Mouse (Mus musculus): Measurements from ENCODE around the gene Eps15.

Eps15 gene

DNA sequence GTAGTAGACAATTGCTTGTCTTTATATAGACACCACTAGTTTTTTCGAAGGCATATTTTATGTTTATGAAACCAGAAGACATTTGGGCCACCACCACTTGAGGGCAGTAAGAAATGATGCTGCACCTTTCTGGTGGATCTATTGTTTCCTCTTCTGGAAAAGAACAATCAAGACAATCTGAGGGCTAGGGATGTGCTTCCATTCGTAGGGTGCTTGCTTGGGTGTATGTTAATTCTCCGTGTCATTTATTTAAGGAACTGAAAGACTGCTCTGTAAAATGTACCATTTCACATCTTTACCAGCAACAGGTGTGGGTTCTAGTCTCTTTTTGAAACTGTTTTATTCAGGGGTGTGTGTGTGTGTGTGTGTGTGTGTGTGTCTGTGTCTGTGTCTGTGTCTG lies 11.2 kb upstream of the Eps15 start:
- DNase-seq (ENCODE audit: low read depth): peak; percentile 19

DNA sequence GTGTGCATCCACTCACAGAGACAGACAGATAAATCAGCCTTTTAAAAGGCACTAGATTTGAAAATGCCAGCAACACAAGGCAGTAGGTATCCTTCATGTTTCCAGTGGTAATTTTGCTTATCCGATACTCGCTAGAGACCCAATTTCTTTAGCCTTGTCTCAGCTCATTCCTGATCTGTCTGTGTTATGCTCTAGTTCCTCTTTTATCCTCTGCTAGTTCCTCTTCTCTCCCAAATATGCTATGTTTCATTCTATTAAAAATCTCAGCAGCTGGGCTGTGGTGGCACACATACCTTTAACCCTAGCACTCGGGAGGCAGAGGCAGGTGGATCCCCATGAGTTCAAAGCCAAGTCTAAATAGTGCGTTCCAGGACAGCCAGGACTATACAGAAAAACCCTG lies 8.3 kb upstream of the Eps15 start:
- DNase-seq (ENCODE audit: low read depth): no peak

DNA sequence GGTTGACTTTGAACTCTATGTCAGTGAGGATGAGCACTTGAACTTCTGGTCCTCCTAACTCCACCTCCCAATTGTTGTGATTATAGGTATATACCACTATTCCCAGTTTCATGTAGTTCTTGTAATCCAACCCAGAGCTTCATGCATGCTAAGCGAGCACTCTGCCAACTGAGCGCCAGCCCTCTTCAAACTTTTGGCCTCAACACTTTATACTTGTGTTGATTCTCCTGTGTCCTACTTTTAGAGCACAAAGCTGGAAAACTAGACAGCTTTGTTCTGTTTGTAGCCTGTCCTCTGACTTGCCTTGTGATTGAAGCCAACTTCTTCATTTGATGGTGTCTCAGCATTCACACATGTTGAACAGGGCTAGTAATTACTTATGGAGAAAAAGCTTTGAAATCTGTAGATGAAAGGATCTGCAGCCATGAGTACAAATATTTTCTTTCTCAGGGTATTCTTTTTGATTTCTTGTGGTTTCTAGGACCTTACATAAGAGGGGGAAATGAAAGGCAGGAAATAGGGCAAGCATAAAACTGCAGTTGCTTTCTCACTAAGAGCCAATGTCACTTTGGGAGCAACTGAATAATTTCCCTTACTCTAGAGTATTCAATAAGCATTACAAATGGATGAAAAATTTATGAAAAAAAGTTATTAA lies 6.4 kb upstream of the Eps15 start:
- DNase-seq (ENCODE audit: low read depth): no peak

DNA sequence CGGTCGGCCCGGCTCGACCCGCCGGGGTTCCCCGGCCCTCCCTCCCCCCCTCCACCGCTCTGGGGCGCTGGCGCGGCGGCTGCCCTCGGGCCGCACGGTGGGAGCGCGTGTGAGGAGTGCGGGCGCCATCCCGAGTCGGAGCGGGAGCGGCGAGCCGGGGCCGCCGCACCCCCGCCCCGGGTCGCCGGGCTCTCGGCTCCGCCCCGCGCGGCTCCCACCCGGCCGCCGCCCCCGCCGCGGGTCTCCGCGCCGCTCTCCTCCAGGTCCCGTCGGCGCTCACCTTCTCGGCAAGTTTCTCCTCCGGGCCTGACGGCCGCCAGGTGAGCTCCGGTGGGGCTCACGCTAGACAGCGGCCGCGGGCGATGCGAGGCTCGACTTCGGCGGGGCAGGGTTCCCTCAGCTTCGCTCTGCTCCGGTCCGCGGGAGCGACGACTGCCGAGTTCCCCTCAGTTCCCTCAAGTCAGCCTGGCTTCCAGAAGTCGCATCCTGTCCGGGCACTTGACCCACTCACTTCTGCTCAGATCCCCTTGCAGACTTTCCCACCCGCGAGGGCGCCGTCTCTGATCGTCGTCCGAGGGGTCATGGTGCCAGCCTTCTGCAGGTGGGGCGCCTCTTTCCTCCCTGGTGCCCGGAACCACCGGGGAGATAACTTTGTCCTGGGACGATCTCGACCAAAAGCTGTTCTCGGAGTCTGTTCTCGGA lies 542 bp downstream of the Eps15 start:
- no peak for DNase-seq (ENCODE audit: low read depth)

- no peak for DNase-seq (ENCODE audit: low read depth)
These were observed 1.1 kb downstream of the Eps15 start for GRCm38 (mm10) chr4:109281161-109281560.

DNA sequence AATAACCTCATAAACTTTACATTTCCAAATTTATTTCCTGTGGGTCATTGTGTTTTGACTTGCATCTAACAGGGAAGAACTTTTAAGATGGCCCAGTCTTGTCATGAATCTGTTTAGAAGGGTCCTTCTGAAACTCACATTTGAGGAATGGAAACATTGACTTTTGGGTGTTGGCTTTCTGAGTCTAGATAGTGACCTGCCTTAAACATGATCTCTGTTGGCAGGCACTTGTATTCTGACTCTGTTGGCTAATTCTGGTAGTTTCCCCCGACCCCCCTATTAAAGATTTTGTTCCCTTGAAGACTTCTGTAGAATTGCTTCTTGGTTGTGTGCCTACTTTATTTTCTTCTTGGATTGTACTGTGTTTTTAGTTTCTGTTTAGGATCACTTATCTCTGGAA lies 1.9 kb downstream of the Eps15 start:
- no peak for DNase-seq (ENCODE audit: low read depth)

DNA sequence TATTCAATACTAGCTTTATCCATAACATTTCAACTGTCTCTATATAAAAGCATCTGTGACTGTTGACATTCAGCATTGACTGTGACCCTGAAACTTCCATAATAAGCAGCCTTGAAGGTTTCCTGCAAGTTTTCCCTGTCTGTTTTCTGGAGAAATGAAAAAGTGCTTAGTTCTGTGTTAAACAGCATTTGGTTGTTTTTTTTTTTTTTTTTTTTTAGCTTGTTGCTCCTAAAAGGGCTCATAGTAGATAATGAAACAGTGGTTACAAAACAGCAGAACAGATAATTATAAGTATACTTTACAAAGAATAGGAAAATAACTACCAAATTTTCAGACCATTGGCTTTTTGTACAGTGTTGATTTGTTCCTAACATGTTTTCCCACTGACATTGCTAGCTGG lies 14.6 kb downstream of the Eps15 start:
- DNase-seq (ENCODE audit: low read depth): no peak

DNA sequence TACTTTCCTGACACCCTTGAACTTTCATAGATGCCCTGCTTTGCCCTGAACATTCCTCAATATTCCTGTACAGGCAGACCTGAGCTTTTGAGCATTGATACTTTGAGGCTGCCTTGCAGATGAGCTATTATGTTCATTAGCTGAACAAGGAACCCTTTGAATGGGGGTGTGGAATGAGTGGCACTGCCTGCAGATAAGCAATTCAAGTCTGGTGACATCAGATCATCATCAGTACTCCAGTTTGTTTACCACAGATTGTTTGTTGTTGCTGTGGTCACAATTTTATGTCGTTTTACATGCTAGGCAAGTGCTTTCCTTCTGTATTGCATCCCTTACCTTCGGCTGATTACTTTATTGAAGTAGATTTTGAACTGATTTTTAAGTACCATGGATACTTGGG lies 16.4 kb downstream of the Eps15 start:
- DNase-seq (ENCODE audit: low read depth): no peak

DNA sequence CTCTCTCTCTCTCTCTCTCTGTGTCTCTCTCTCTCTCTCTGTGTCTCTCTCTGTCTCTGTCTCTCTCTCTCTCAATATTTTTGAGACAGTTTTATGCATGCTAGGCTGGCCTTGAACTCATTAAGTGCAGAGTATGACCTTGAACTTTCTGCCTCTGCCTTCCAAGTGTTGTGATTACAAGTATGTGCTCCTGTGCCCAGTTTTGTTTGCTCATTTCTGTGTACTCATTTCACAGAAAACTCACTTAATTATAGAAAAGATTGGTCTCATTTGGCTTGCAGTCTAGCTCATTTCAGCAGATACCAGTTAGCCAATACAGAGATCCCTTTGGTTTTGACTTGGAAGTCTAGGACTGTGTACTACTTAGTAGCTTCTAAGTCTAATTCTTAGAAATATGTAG lies 19.1 kb downstream of the Eps15 start:
- DNase-seq (ENCODE audit: low read depth): no peak

GRCm38 (mm10) chr4:109316941-109317894 lies 37.1 kb downstream of the Eps15 start:
- DNase-seq (ENCODE audit: low read depth): peak; percentile 40

GRCm38 (mm10) chr4:109336796-109337195 lies 56.7 kb downstream of the Eps15 start:
- DNase-seq (ENCODE audit: low read depth): peak; percentile 54

GRCm38 (mm10) chr4:109341222-109341621 lies 61.2 kb downstream of the Eps15 start:
- no peak for DNase-seq (ENCODE audit: low read depth)

- DNase-seq (ENCODE audit: low read depth): no peak
These were observed 62.9 kb downstream of the Eps15 start for GRCm38 (mm10) chr4:109342783-109343485.

- DNase-seq (ENCODE audit: low read depth): no peak
These were observed 63.8 kb downstream of the Eps15 start for GRCm38 (mm10) chr4:109343909-109344308.

DNA sequence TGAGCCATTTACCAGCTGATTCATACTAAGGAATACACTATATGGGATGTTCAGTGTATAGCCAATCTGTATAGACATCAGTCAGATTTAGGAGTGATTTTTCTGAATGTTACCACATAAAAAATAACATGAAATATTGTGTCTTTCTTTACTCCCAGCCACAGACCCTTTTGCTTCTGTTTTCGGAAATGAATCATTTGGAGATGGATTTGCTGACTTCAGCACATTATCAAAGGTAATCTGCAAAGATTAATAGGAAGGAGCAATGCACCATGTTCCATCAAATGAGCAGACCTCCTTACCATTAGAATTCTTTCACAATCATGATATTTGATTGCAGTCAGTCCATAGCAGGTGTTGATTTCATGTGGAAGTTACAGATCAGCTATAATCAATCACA lies 98.0 kb downstream of the Eps15 start:
- no peak for DNase-seq (ENCODE audit: low read depth)

DNA sequence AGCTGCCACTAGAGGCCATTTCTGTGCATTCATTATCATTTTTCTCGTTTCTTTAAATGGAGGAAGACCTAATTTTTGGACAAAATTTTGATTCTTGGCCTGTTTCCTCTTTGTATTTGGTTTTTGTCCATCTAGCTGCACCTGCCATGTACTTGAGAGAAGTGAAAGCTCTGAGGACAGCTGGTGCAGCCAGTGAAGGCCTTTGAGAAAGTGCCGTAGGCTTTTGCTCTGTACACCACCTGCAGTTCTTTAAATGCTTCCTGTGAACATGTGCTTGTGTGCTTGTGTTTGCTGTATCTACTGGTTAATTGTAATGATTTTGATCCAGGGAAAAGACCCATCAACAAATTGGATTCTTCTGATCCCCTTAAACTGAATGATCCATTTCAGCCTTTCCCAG lies 102.4 kb downstream of the Eps15 start:
- no peak for DNase-seq (ENCODE audit: low read depth)

DNA sequence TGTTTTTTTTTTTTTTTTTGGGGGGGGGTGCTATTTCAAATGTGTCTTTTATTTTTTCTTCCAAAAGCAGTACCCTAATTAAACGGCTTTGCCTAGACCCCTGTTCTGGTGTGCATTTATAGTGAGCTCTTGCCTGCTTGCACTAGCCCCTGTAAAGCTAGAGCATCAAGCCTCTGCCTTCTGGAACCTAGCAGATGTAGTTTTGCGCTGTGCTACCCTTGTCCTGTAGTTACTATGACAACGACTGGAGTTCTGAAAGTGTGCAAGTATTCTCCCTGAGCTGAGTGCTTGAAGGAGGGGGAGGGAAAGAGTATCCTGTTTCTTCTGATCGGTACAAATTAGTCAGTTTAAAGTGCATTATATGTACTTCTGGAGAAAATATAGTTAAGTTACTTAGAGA lies 105.5 kb downstream of the Eps15 start:
- no peak for DNase-seq (ENCODE audit: low read depth)

DNA sequence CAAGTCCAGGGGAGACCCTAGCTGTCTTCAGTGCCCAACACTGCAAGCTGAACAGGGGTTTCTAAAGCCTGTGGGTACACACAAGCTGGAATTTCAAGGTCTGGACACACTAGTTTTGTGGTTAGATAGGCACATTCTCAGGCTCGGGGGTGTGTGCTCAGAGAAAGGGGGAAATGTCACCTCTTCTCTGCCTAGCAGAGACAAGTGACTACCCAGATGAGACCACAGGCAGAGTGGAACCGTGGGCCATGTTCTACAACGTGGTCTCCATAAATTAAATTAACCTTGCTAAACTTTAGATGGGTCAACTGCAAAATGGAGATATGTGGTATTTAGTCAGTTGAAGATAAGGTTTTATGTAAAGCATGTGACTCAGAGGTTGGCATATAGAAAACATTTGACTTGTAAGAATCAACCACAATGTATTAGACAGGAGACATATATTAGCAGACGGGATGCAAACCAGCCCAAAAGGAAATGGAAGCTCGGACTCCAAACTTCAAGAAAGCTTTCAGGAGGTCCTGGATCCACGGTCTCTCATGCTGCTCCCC lies 113.2 kb downstream of the Eps15 start:
- DNase-seq (ENCODE audit: low read depth): peak; percentile 11

DNA sequence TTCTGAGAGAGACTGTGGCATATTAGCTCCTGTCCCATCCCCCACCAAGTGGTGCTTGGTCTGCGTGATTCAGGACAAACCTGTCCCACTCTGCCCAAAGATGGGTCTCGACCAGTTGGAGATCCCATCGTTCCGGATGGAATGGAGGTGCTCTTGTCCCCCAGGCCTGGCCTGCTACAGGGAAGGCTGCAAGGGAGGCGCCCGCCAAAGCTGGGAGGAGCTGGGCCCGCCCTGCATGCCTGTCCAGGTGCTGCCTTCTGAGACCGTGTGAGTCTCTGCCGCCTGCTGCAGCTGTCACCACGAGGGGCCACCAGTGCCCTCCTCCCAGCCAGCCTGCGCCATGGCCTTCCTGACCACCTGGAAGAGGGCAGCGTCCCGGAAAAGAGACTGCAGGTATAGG lies 113.8 kb downstream of the Eps15 start:
- DNase-seq (ENCODE audit: low read depth): no peak

- DNase-seq (ENCODE audit: low read depth): no peak
These were observed 114.4 kb downstream of the Eps15 start for GRCm38 (mm10) chr4:109394314-109395074.

DNA sequence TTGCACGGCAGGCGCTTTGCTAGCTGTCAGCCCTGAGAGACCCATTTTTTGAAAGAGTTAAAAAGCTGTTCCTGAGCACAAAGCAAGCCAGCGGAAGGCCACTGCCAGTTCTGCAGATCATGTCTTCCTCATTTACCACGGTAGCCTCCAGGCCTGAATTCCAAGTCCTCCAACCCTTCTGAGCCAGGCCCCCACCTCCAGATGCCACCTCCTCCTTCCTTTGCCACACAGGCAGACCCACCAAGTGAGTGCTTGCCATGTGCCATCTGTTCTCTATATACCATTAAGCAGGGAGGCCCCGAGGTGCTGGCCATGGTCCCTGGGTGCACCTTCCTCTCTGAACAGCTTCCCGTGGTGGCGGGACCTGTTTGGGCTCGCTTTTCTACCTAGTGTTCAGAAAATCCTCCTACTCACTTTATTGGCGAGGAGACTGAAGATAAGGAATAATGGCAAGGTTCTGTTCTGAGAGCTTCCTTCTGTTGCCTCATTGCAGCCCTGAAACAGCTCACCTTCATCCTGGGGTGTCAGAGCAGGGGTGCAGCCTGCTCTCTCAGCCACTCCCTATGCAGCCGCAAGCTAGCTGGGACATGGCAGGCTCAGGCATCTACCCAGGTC lies 120.4 kb downstream of the Eps15 start:
- no peak for DNase-seq (ENCODE audit: low read depth)
